Mouse (Mus musculus) frontal cortex, postnatal 14 days (tissue): ENCODE results near the gene Hist1h3d.

ENCODE experiments used
- DNase-seq, 2 experiments: peaks; one replicate each; pipeline ENCODE4 v3.0.0; 2022; ENCODE audit warnings: low spot score in 2 of 2

The Hist1h3d gene

GRCm38 (mm10) chr13:23621532-23622174 is 46.1 kb downstream of the Hist1h3d start:
- peak; percentile 50 to 60 for DNase-seq

GRCm38 (mm10) chr13:23622175-23622671 is 46.7 kb downstream of the Hist1h3d start, which contains the start of gene Hist1h1e:
TSS of gene Hist1h1e (minus strand) at chr13:23622558.
- peak; percentile 78 to 81 for DNase-seq

GRCm38 (mm10) chr13:23622861-23623450 is 47.4 kb downstream of the Hist1h3d start:
- no peak for DNase-seq
